Mouse (Mus musculus) liver, embryonic 14.5 days (tissue): ENCODE measurements at regions not wholly inside any gene's neighbourhood (a gene's known extent, or its start where the extent isn't known, plus 50 kb on each side); places are given as distances from the start of the nearest gene placed in this dataset.

Source experiments
- ATAC-seq: fragments of 200-750 bp; cut with Nextera tagmentation; 2 replicates; pipeline ENCODE4 v1.8.0; 2017; ENCODE audit warnings: moderate number of reproducible peaks, mild to moderate bottlenecking, moderate library complexity; ENCODE audit not compliant: insufficient read depth
- DNase-seq, 3 experiments: peaks; one replicate each; pipeline ENCODE4 v3.0.0-alpha.2; 2012 to 2013; ENCODE audit warnings: low read depth in 3 of 3, low spot score in 3 of 3
- H3K27ac ChIP-seq: fragments of 300-500 bp; sonication (generic); 2 replicates; pipeline ENCODE4 v1.5.1; 2014; ENCODE audit warnings: moderate library complexity, mild to moderate bottlenecking, control low read depth, inconsistent platforms
- H3K27me3 ChIP-seq: fragments of 300-500 bp; sonication (generic); 2 replicates; pipeline ENCODE4 v1.6.1; 2014; ENCODE audit warnings: mild to moderate bottlenecking, low read length, moderate library complexity; ENCODE audit not compliant: control insufficient read depth, insufficient read depth
- H3K36me3 ChIP-seq: fragments of 300-500 bp; sonication (generic); replicated peaks from 2 replicates; pipeline ENCODE4 v1.6.1; 2014; ENCODE audit warnings: low read depth; ENCODE audit not compliant: control insufficient read depth, insufficient read depth
- H3K4me1 ChIP-seq, 2 experiments: fragments of 200-500 bp in 1 of 2; fragments of 300-500 bp in 1 of 2; sonication (generic) in 1 of 2; replicated peaks; 2 replicates each; pipeline ENCODE4 v1.6.1; 2012 to 2014; ENCODE audit warnings: antibody characterized with exemption in 1 of 2, inconsistent platforms in 1 of 2, low read length in 1 of 2; ENCODE audit not compliant: control insufficient read depth in 2 of 2, insufficient read depth in 2 of 2
- H3K4me2 ChIP-seq: fragments of 300-500 bp; sonication (generic); 2 replicates; pipeline ENCODE4 v1.6.1; 2014; ENCODE audit warnings: low read depth, mild to moderate bottlenecking, control low read depth, moderate library complexity
- H3K4me3 ChIP-seq, 2 experiments: fragments of 200-500 bp in 1 of 2; fragments of 300-500 bp in 1 of 2; sonication (generic) in 1 of 2; 2 replicates each; pipeline ENCODE4 v1.5.1; 2012 to 2014; ENCODE audit warnings: low read depth in 2 of 2, low read length in 2 of 2, mild to moderate bottlenecking in 2 of 2, control low read depth in 1 of 2, inconsistent platforms in 1 of 2, moderate library complexity in 1 of 2; ENCODE audit not compliant: insufficient read depth in 1 of 2
- H3K9ac ChIP-seq: fragments of 300-500 bp; sonication (generic); replicated peaks from 2 replicates; pipeline ENCODE4 v1.6.1; 2014; ENCODE audit warnings: mild to moderate bottlenecking, control low read depth, moderate library complexity
- H3K9me3 ChIP-seq: fragments of 300-500 bp; sonication (generic); 2 replicates; pipeline ENCODE4 v1.6.1; 2016; ENCODE audit warnings: low read length, mixed read lengths; ENCODE audit not compliant: control insufficient read depth
- CTCF ChIP-seq: IDR thresholded peaks from 2 replicates; pipeline ENCODE4 v1.5.1; 2016; ENCODE audit warnings: antibody characterized with exemption, low read depth, control low read depth
- EP300 ChIP-seq: IDR thresholded peaks from 2 replicates; pipeline ENCODE4 v1.6.1; 2016; ENCODE audit warnings: antibody characterized with exemption, low read depth
- WGBS: fragments of 180-500 bp; shearing (Covaris S2); extraction: QIAGEN DNeasy Blood & Tissue Kit; methylation state at CpG from one replicate; pipeline ENCODE4 v1.1.7; 2014; ENCODE audit not compliant: insufficient replicate concordance; 5-methylcytosine and 5-hydroxymethylcytosine counted together

DNA sequence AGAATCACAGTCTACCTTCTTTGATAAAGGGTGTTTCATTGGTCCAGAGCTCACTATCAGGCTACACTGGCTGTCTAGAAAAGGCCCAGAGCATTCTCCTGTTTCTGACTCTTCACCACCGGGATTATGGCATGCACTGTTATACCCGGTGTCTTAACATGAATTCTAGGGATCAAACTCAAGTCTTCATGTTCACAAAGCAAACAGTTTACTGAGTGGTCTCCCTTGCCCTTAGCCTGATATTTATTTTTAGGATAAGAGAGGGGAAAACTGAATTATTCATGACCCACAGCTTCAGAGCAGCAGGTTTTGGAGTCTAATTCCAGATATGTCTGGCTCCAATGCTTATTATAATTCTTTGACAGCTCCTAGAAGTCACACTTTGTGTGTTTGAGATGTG is 596.0 kb upstream of the Gm26657 start:
- no peaks in the 10 kb centered on the region for H3K9me3 ChIP-seq
- no peak for DNase-seq

DNA sequence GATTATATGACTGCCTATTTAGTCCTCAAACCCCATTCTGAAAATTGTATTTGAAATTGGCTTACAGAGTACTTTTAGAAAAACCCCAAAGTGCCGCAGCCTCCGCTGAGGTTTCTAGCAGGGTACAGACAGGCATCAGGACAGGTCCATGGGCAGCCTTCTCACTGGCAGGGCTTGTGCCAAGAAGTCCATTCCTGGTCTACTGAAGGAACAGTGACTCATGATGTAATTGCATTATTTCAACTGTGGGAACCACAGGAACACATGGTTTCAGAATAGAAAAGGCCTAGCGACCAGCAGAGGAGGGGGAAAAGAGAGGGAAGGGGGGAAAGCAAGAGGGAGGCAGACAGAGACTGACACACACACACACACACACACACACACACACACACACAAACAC is 603.0 kb upstream of the Gm26657 start:
- no peaks in the 10 kb centered on the region for H3K4me1 ChIP-seq
- ATAC-seq (no peak), DNase-seq (no peak)
- no peaks in the 10 kb centered on the region for H3K9me3 ChIP-seq
- 76% methylated on average over 3 of the region's 3 CpGs for WGBS
- H3K27ac ChIP-seq, result no peak overlapping the region
- H3K4me2 ChIP-seq, result no peak overlapping the region
- H3K9ac ChIP-seq, result no peak overlapping the region
- no peaks in the 10 kb centered on the region for H3K36me3 ChIP-seq
- no peaks in the 10 kb centered on the region for H3K27me3 ChIP-seq
- H3K4me3 ChIP-seq, result no peak overlapping the region
- TF ChIP-seq EP300 (no peak), CTCF (no peak)

More for the DNA sequence above, 596.0 kb upstream of the Gm26657 start:
- Histone ChIP-seq H3K4me3 (no peak overlapping the region), H3K9ac (no peak overlapping the region), H3K36me3 (no peaks in the 10 kb centered on the region), H3K27me3 (no peaks in the 10 kb centered on the region), H3K4me1 (no peaks in the 10 kb centered on the region), H3K27ac (no peak overlapping the region), H3K4me2 (no peak overlapping the region)
- WGBS, result 60% methylated on average over 2 of the region's 2 CpGs
- no peak for ATAC-seq
- TF ChIP-seq EP300 (no peak), CTCF (no peak)

DNA sequence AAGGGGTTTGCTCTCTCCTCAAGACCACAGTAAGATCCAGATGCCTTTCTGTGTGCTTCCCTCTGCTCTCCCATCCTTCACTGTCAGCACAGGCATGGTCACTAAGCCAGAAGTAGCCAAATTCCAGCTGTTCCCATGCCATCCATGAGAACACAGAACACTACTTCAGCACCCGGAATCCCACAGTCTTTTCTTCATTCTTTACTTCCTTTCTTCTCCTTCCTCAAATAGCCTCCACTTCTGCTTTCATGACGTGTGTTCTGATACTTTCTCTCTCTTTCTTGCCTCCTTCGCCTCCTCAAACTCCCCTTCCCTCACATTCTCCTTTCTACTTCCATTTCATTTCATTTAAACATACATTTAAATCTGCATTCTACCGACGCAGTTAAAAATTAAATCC is 602.1 kb upstream of the Klf4 start:
- Histone ChIP-seq H3K4me2 (no peak overlapping the region), H3K9ac (no peak overlapping the region), H3K27ac (no peak overlapping the region), H3K4me1 (no peaks in the 10 kb centered on the region), H3K36me3 (no peaks in the 10 kb centered on the region), H3K27me3 (no peaks in the 10 kb centered on the region), H3K4me3 (no peak overlapping the region), H3K9me3 (no peaks in the 10 kb centered on the region)
- DNase-seq (no peak), ATAC-seq (no peak)
- no peak for TF ChIP-seq EP300
- 42% methylated on average over 5 of the region's 5 CpGs for WGBS

DNA sequence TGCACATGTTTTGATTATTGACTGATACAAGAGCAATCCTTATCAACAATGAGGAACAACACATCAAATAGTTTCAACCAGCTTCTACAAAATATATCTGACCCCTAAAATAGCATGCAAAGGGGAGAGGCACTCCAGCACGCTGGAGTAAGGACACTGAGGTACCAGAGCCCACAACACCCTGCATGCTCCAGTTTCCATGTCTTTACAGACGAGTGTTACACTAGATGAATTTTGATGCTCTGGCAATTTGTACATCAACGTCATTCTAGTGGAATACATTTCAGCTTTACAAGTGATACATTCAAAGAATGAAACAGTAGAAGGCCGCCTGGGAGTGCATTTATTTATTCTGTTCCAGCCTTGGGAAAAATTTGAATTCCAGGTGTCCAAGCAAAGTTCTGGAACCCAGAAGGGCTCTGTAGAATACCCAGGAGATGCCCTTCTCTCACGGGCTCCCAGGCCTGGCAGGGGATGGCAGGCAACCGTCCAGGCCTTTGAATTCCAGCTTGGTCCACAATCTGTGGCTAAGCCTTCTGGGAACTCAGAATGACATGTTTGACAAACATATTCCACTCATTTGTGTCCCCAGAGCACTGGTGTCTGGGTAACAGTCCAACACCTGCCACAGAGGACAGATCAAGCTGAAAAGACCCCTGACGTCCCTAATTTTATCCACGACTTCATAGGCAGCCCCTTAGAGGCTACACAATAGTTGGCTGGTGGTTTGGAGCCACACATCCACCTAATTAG is 595.6 kb upstream of the Klf4 start:
- no peak overlapping the region for H3K4me3 ChIP-seq
- DNase-seq (no peak), ATAC-seq (no peak)
- TF ChIP-seq CTCF (no peak), EP300 (no peak)
- H3K27me3 ChIP-seq, result no peaks in the 10 kb centered on the region
- no peak overlapping the region for H3K9ac ChIP-seq
- no peaks in the 10 kb centered on the region for H3K36me3 ChIP-seq
- H3K27ac ChIP-seq, result no peak overlapping the region
- 54% methylated on average over 8 of the region's 8 CpGs for WGBS
- H3K4me2 ChIP-seq, result no peak overlapping the region
- no peaks in the 10 kb centered on the region for H3K4me1 ChIP-seq
- H3K9me3 ChIP-seq, result no peaks in the 10 kb centered on the region

DNA sequence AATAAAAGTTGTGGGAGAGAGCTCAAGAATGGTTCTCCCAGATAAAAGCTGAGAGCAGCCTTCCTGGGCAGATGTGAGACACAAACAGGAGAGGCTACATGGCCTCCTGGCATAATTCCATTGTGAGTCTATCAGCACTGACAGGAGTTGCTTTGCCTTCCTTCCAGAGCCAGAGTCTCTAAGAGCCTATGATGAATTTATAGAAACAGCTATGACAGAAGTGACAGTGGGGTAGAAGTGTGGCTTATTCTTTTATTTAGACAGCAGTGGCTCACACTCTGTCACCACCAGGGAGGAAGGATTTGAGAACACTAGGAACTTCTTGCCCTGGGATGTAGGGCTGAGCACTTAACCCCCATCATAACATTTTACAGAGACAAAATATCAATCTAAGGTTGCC is 592.2 kb upstream of the Klf4 start:
- ATAC-seq (no peak), DNase-seq (no peak)
- Histone ChIP-seq H3K4me2 (no peak overlapping the region), H3K27me3 (no peaks in the 10 kb centered on the region), H3K27ac (no peak overlapping the region), H3K36me3 (no peaks in the 10 kb centered on the region), H3K9ac (no peak overlapping the region), H3K4me1 (no peaks in the 10 kb centered on the region), H3K9me3 (no peaks in the 10 kb centered on the region), H3K4me3 (no peak overlapping the region)
- no peak for TF ChIP-seq CTCF
- TF ChIP-seq EP300, result no peak
